Mouse (Mus musculus) kidney, adult 2 months (tissue): ENCODE results near the gene BC005537.

Source experiments
- CTCF ChIP-seq: fragments of 200-500 bp; conservative IDR thresholded peaks from 2 replicates; pipeline ENCODE4 v1.5.1; 2011; ENCODE audit warnings: low read depth, mild to moderate bottlenecking, control low read depth, low read length, moderate library complexity, mixed read lengths; ENCODE audit not compliant: insufficient read depth, insufficient read length
- POLR2A ChIP-seq: fragments of 200-500 bp; IDR thresholded peaks from one replicate; pipeline ENCODE4 v1.6.1; 2011; ENCODE audit warnings: low read depth, low read length, control low read depth

DNA sequence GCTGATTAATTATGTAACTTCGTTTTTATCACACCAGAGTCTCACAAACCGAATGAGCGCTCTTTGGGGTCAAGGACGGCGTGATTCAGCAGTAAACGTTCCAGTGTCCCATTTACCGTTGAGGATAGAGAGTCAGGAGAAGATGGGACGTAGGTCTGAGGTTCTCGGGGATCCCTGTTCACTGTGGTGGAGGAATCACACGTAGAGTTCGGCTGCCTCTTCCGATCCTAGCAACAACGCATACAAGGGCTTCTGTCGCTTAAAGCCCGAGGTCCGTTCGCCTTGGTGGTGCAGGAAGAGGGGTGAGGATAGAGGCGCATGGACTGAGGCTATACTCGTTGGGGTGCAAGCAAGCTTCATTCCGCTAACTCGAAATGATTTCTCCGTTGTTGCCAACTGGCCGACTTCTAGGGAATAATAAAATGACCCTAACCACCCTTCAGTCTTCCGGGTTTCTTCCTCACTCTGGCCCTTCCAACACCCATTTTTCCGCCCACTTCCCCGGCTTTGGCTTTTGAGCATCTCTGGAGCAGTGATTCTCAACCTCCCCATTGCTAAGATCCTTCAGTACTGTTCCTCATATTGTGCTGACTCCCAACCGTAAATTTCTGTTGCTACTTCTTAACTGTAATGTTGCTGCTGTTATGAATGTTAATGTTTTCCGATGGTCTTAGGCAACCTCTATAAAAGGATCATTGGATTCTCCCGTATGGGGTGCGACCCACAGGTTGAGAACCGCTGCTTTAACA, 1.4 kb upstream of the BC005537 start:
- no peak for TF ChIP-seq CTCF
- no peak for TF ChIP-seq POLR2A
